Mouse (Mus musculus): ENCODE measurements around the gene Artn. TPM values are rescaled to one million over a fixed set of nuclear protein-coding genes. Genes with fewer than 3 reads are reported as not detected.

Gene Artn
- 1.2 and 2.2 TPM in 2 replicates for polyA plus RNA-seq (2015; fragmentation: Nextera tagmentation; extraction: Ambion mirVana)

DNA sequence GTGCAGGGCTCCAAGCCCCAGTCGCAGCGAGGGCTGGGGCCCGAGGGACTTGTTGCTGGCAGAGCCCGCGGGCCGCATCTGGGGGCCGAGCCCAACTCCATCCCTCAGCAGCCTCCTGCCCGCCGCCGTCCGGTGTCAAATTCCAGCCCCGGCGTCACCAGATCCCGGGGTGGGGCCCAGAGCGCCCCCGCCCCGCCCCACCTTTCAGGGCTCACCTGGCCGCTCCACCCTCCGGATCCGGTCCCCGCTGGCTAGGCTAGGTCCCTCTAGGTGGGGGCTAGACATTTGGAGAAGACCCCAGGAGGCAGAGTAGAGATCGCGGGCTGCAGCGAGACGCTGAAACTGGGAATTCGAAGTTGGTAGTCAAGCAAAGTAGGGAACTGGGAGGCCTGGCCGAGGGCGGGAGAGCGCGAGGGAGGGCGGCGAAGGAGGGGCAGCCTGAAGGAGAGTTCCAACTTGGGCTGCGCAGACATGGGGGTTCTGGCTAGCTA lies at the start of gene Artn:
Artn (minus strand) TSS at position 373 of the 491 bp plus-strand sequence.

DNA sequence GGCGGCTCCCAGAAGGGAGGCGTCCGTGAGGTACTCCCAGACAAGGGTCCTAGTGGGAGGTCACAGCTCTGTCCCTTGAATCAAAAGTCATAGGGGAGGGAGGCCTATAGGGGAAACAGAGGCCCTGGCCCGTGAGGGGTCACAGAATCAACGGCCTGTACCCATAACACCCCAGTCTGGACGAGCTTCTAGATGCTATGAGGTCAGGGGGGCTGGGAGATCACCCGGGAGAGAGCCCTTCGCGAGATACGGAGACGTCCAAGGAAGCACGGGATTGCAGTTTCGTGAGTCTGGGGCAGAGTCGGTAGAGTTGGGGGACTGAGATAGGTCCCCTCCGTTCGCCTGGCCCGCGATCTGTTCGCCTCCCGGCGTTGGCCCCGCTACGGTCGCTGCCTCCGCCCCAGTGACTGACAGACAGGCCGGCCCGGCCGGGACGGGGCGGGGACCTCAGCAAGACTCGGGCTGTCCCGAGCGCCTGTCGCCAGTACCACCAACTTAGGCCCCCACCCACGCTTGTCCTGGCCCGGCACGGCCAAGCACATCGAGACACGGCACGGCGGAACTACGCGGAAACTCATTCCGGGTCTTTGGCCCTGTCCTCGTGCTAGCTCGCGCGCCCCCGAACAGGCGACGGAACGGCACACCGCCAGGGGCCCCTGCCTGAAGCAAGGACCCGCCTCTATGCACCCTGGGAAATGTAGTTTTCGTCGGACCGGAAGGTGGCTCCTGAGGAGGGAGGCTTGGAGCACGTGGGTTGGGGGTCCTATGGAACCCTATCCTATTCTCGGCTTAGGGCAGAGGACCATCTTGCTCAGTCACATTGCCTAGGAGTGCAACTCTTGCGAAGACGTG lies 14.7 kb downstream of the Artn start, which contains the start of gene Ipo13:
Ipo13 (minus strand) TSS at position 409 of the 852 bp plus-strand sequence.

DNA sequence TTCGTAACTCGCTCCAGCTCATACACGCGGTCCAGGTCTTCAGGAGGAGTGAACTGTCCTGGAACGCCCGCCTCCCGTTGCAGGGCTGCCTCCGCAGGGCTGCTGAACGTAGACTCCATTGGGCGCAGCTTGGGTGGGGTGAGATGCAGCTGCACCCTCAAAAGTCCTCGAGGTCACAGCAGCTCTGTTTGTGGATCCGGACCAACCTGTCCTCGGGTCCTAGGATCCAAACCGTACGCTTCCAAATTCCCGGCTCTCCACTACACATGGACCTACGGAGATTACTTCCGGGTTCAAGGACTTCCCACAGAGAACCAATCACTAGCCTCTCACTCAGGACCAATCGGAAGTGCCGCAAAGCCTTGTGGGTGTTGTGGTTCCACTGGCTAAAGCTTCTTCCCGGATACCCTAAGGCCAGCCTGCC lies 37.8 kb downstream of the Artn start, which contains the start of gene Dph2:
Dph2 (minus strand) TSS at position 295 of the 424 bp plus-strand sequence.

DNA sequence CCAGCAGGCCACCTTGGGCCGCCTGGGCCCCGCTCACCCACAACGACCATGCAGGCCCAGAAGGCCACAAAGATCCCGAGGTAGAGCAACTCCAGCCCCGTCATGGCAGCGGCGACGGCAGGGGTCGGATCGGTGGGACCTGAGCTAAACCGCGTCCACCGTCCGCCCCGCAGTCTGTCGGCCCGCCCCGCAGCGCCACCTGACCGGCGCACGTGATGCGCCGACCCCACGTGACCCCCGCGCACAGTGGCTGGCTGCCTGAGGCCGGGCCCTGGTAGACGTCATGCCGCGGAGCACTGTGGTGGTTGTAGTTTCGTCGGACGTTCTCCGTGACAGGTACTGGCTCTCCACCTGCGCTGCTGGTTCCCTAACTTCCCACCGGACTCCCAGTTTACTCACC lies 42.4 kb downstream of the Artn start, which contains the start of gene Atp6v0b:
Atp6v0b (minus strand) TSS at position 201 of the 400 bp plus-strand sequence.

DNA sequence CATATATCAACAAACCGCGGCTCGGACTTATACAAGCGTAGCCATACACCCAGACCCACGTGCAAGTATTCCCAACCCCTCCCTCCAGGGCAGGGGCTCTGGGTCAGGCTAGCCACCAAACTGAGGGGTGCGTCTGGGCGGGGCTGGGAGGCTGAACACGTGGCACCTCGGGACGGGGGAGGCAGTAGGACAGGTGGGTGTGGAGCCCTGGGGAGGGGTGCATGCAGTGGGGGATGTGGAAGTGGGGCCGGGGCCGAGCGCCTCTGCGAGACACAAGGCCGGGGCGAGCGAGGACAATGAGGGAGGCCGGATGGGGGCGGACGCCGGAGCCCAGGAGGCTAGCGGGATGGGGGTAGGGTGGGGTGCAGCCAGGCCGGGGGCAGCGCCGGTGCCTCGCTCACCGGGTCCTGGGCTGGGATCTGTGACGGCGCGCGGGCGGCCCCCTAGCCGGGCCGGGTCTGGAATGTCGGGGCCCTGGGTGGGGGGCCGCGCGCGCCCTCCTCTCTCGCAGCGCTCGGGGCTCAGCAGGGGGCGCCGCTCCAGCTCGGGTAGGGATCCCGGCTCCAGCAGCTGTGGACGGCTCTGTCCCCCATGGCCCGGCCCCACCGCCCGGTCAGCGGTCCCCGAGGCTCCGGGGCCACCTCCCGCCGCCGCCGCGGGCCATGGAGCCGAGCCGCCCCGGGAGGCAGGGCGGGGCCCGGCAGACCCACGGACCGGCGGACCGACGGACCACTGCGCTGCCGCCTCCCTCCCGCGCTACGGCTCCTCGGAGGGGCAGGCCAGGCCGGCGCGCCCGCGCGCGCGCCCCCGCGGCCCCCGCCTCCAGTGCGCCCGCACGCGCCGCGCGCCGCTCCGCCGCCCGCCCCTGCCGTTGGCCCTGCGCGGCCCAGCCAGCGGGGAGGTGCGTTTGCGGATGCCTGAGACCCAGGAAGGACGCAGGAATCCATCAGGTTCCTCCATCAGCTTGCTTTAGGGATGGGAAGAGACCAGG lies 46.6 kb downstream of the Artn start, which contains the start of gene B4galt2:
B4galt2 (minus strand) TSS at position 787 of the 991 bp plus-strand sequence.

Other genes starting within 250 kb of the Artn start
- gene Dmap1, start 247.5 kb downstream of the Artn start, polyA plus RNA-seq (2015; fragmentation: Nextera tagmentation; extraction: Ambion mirVana), result 30.8 and 32.1 TPM in 2 replicates
- gene Gm12845, start 205.4 kb downstream of the Artn start, polyA plus RNA-seq (2015; fragmentation: Nextera tagmentation; extraction: Ambion mirVana), result not detected in 2 replicates
- gene Klf17, start 164.1 kb downstream of the Artn start, polyA plus RNA-seq (2015; fragmentation: Nextera tagmentation; extraction: Ambion mirVana), result not detected in 2 replicates
- 38.0 TPM in 2 replicates for gene Slc6a9, start 95.3 kb downstream of the Artn start, polyA plus RNA-seq (2015; fragmentation: Nextera tagmentation; extraction: Ambion mirVana)
- 0.82 and 0.84 TPM in 2 replicates for gene Ccdc24, start 57.2 kb downstream of the Artn start, polyA plus RNA-seq (2015; fragmentation: Nextera tagmentation; extraction: Ambion mirVana)
- gene B4galt2, start 46.3 kb downstream of the Artn start, polyA plus RNA-seq (2015; fragmentation: Nextera tagmentation; extraction: Ambion mirVana), result 3.5 and 4.9 TPM in 2 replicates
- 189 and 209 TPM in 2 replicates for gene Atp6v0b, start 42.4 kb downstream of the Artn start, polyA plus RNA-seq (2015; fragmentation: Nextera tagmentation; extraction: Ambion mirVana)
- gene Dph2, start 37.7 kb downstream of the Artn start, polyA plus RNA-seq (2015; fragmentation: Nextera tagmentation; extraction: Ambion mirVana), result 8.2 and 8.8 TPM in 2 replicates
- 15.4 and 16.4 TPM in 2 replicates for gene Ipo13, start 14.8 kb downstream of the Artn start, polyA plus RNA-seq (2015; fragmentation: Nextera tagmentation; extraction: Ambion mirVana)
- 2.5 and 2.8 TPM in 2 replicates for gene St3gal3, start 205.2 kb upstream of the Artn start, polyA plus RNA-seq (2015; fragmentation: Nextera tagmentation; extraction: Ambion mirVana)